Mouse (Mus musculus): ENCODE data around the gene Cxcr1. TPM values are rescaled to one million over a fixed set of nuclear protein-coding genes. Genes with fewer than 3 reads are reported as not detected.
"Not testable (repeated sequence)": the region's sequence is repeated elsewhere in the genome, so short reads cannot be mapped to it uniquely, and the experiment has no call there.

The Cxcr1 gene
- total RNA-seq, 2 experiments from 2014 or later, result not detected

GRCm38 (mm10) chr1:74197726-74198470, 3.5 kb upstream of the Cxcr1 start:
- DNase-seq, result no peak
- intact Hi-C loops (cut with DNase I), result loop anchor here (5.0 kb wide), 1 partner anchor 296 kb away; no protein-coding TSS in a partner anchor

GRCm38 (mm10) chr1:74196621-74197419, 2.4 kb upstream of the Cxcr1 start:
- intact Hi-C loops (cut with DNase I), result loop anchor here (5.0 kb wide), 1 partner anchor 295 kb away; no protein-coding TSS in a partner anchor

GRCm38 (mm10) chr1:74195961-74196360, 1.5 kb upstream of the Cxcr1 start:
- intact Hi-C loops (cut with DNase I), result loop anchor here (5.0 kb wide), 1 partner anchor 294 kb away; no protein-coding TSS in a partner anchor
- no peak for DNase-seq

More at GRCm38 (mm10) chr1:74196621-74197419, 2.4 kb upstream of the Cxcr1 start:
- DNase-seq, result no peak

GRCm38 (mm10) chr1:74192711-74193110, 1.7 kb downstream of the Cxcr1 start:
- DNase-seq, result no peak
- intact Hi-C loops (cut with DNase I), result no loop called here

GRCm38 (mm10) chr1:74190471-74190870, 4.0 kb downstream of the Cxcr1 start:
- DNase-seq, result no peak
- intact Hi-C loops (cut with DNase I), result no loop called here

- intact Hi-C loops (cut with DNase I), result no loop called here
- no peak for DNase-seq
Observed at GRCm38 (mm10) chr1:74183006-74183405, 11.4 kb downstream of the Cxcr1 start.

- intact Hi-C loops (cut with DNase I), result no loop called here
- no peak for DNase-seq
Observed at GRCm38 (mm10) chr1:74181462-74181861, 13.0 kb downstream of the Cxcr1 start.

GRCm38 (mm10) chr1:74179624-74180408, 14.6 kb downstream of the Cxcr1 start:
- intact Hi-C loops (cut with DNase I), result no loop called here
- no peak for DNase-seq

- no peak for DNase-seq
- intact Hi-C loops (cut with DNase I), result no loop called here
Observed at GRCm38 (mm10) chr1:74178618-74179017, 15.8 kb downstream of the Cxcr1 start.

- intact Hi-C loops (cut with DNase I), result no loop called here
- no peak for DNase-seq
Observed at GRCm38 (mm10) chr1:74175731-74176130, 18.7 kb downstream of the Cxcr1 start.

GRCm38 (mm10) chr1:74172722-74173121, 21.7 kb downstream of the Cxcr1 start:
- intact Hi-C loops (cut with DNase I), result no loop called here
- DNase-seq, result no peak

- no peak for DNase-seq
Observed at GRCm38 (mm10) chr1:74169721-74170120, 24.7 kb downstream of the Cxcr1 start.

GRCm38 (mm10) chr1:74167136-74167535, 27.3 kb downstream of the Cxcr1 start:
- intact Hi-C loops (cut with DNase I), result no loop called here
- DNase-seq, result no peak

More at GRCm38 (mm10) chr1:74169721-74170120, 24.7 kb downstream of the Cxcr1 start:
- intact Hi-C loops (cut with DNase I), result no loop called here

- no peak for DNase-seq
- intact Hi-C loops (cut with DNase I), result no loop called here
Observed at GRCm38 (mm10) chr1:74160036-74160435, 34.4 kb downstream of the Cxcr1 start.

GRCm38 (mm10) chr1:74159613-74160012, 34.8 kb downstream of the Cxcr1 start:
- DNase-seq; intact Hi-C loops (cut with DNase I): not testable (repeated sequence)

- DNase-seq, result no peak
Observed at GRCm38 (mm10) chr1:74156381-74156910, 38.0 kb downstream of the Cxcr1 start.

GRCm38 (mm10) chr1:74155435-74156012, 38.9 kb downstream of the Cxcr1 start:
- no peak for DNase-seq
- intact Hi-C loops (cut with DNase I), result no loop called here

More at GRCm38 (mm10) chr1:74156381-74156910, 38.0 kb downstream of the Cxcr1 start:
- intact Hi-C loops (cut with DNase I), result no loop called here

- no peak for DNase-seq
- intact Hi-C loops (cut with DNase I), result no loop called here
Observed at GRCm38 (mm10) chr1:74153461-74154184, 40.8 kb downstream of the Cxcr1 start, which contains the start of gene Cxcr2. Gene Cxcr2 (plus strand): TSS chr1:74153989.

GRCm38 (mm10) chr1:74151091-74151490, 43.3 kb downstream of the Cxcr1 start:
- DNase-seq, result no peak
- intact Hi-C loops (cut with DNase I), result no loop called here
